Comparison of ENCODE assay signal across 7 mouse cellular contexts in genomic region chr5:113634024-113634651, GRCm38 (mm10). TPM values are rescaled to one million over a fixed set of nuclear protein-coding genes. Genes with fewer than 3 reads are reported as not detected.
DNase-seq lines count a peak whose midpoint lies in the region; ATAC-seq and TF ChIP-seq lines count a peak whose summit lies in the region.

No protein-coding gene starts in this region.

- no peaks in the 10 kb centered on the region for H3K27me3 ChIP-seq in intestine, postnatal 0 days (replicated peaks; ENCODE audit: control insufficient read depth, insufficient read depth, low read length)

- H3K27ac ChIP-seq in intestine, postnatal 0 days (ENCODE audit: low read depth, low read length) = no peak overlapping the region

- H3K4me1 ChIP-seq in intestine, postnatal 0 days (replicated peaks; ENCODE audit: control insufficient read depth, insufficient read depth, low read length) = no peaks in the 10 kb centered on the region

- no peak for TF ChIP-seq CTCF in intestine, postnatal 0 days (IDR thresholded peaks at IDR 0.05; ENCODE audit: low read depth)

- DNase-seq in Muller cell, postnatal 12 days (ENCODE audit: inconsistent ontology term) = peak; percentile 34
- peak; percentile 83 for DNase-seq in adrenal gland, postnatal 14 days
- DNase-seq in forelimb bud, embryonic 11.5 days (ENCODE audit: low read depth, low spot score) = peak; percentile 48
- peak; percentile 82 for DNase-seq in heart, postnatal 25 days (ENCODE audit: low spot score)
- DNase-seq in left cerebral cortex, postnatal 10 days (ENCODE audit: extremely low spot score in 1 of 2, low spot score in 2 of 2) = peak; percentile 64 to 80
- peak; percentile 54 for DNase-seq in ovary, postnatal 36 days (ENCODE audit: low spot score)

- no peak overlapping the region for H3K4me2 ChIP-seq in intestine, postnatal 0 days (replicated peaks; ENCODE audit: low read depth)

- H3K36me3 ChIP-seq in intestine, postnatal 0 days (ENCODE audit: control insufficient read depth, insufficient read depth) = no peaks in the 10 kb centered on the region

- H3K9me3 ChIP-seq in intestine, postnatal 0 days (ENCODE audit: control insufficient read depth) = no peaks in the 10 kb centered on the region

- 44% methylated on average over 13 of the region's 13 CpGs for WGBS in intestine, postnatal 0 days

- intact Hi-C loops in heart, postnatal 25 days (cut with DNase I) = no loop called here
- intact Hi-C loops in left cerebral cortex, postnatal 10 days (cut with DNase I) = no loop called here

- no peak overlapping the region for H3K4me3 ChIP-seq in intestine, postnatal 0 days (ENCODE audit: low read depth, low read length)

- no peak overlapping the region for H3K9ac ChIP-seq in intestine, postnatal 0 days (ENCODE audit: low read depth, low read length)

- no peak for ATAC-seq in intestine, postnatal 0 days

RNA-seq across cellular contexts. Expression of gene Cmklr1, which starts 16.1 kb away (rescaled TPM):
- 10.6 and 11.3 TPM in 2 replicates for total RNA-seq in adrenal gland, postnatal 14 days (2021)
- 10 to 100 TPM; 23.6 to 29.9 TPM for total RNA-seq in heart, postnatal 25 days (2021)
- total RNA-seq in left cerebral cortex, postnatal 10 days (2021) = 1 to 10 TPM; 3.6 to 4.1 TPM
- polyA plus RNA-seq in intestine, postnatal 0 days (2015; fragmentation: Nextera tagmentation; extraction: Ambion mirVana) = 2.1 and 2.9 TPM in 2 replicates
